Mouse (Mus musculus) stomach, embryonic 15.5 days (tissue): ENCODE results near the gene Rps6kl1. TPM values are rescaled to one million over a fixed set of nuclear protein-coding genes. Genes with fewer than 3 reads are reported as not detected.

Experiments
- ATAC-seq: fragments of 200-750 bp; cut with Nextera tagmentation; 2 replicates; pipeline ENCODE4 v1.8.0; 2017; ENCODE audit warnings: low read depth, moderate number of reproducible peaks, moderate TSS enrichment; ENCODE audit not compliant: insufficient read depth, low FRiP score
- H3K27ac ChIP-seq: fragments of 300-500 bp; sonication (generic); 2 replicates; pipeline ENCODE4 v1.5.1; 2015; ENCODE audit warnings: mild to moderate bottlenecking, inconsistent platforms
- H3K27me3 ChIP-seq: fragments of 300-500 bp; sonication (generic); replicated peaks from 2 replicates; pipeline ENCODE4 v1.6.1; 2015; ENCODE audit warnings: inconsistent platforms
- H3K36me3 ChIP-seq: fragments of 300-500 bp; sonication (generic); 2 replicates; pipeline ENCODE4 v1.6.1; 2015; ENCODE audit warnings: inconsistent platforms
- H3K4me1 ChIP-seq: fragments of 300-500 bp; sonication (generic); 2 replicates; pipeline ENCODE4 v1.6.1; 2015; ENCODE audit warnings: inconsistent platforms
- H3K4me2 ChIP-seq: fragments of 300-500 bp; sonication (generic); 2 replicates; pipeline ENCODE4 v1.6.1; 2015; ENCODE audit warnings: mild to moderate bottlenecking, inconsistent platforms
- H3K4me3 ChIP-seq: fragments of 300-500 bp; sonication (generic); replicated peaks from 2 replicates; pipeline ENCODE4 v1.5.1; 2015; ENCODE audit warnings: inconsistent platforms
- H3K9ac ChIP-seq: fragments of 300-500 bp; sonication (generic); 2 replicates; pipeline ENCODE4 v1.6.1; 2015; ENCODE audit warnings: inconsistent platforms
- H3K9me3 ChIP-seq: fragments of 300-500 bp; sonication (generic); 2 replicates; pipeline ENCODE4 v1.6.1; 2016; ENCODE audit warnings: inconsistent platforms
- WGBS: fragments of 180-500 bp; shearing (Covaris S2); methylation state at CpG from one replicate; pipeline ENCODE4 v1.1.7; 2015; 5-methylcytosine and 5-hydroxymethylcytosine counted together
- polyA plus RNA-seq: library from polyadenylated mRNA; unstranded; fragments of >200 nt; fragmentation: Nextera tagmentation; extraction: Ambion mirVana; gene quantifications from 2 replicates; pipeline ENCODE4 v1.2.1, GENCODE M21; 2015

Rps6kl1 gene
- polyA plus RNA-seq, 1 experiment from 2014 or later = 1.7 TPM

- H3K4me3 ChIP-seq = peak overlapping the region; percentile 47
- H3K36me3 ChIP-seq = 0 out of 2 replicates have a peak, but pooled peaks cover 3% of the 10 kb centered on the region
- H3K27me3 ChIP-seq = no peaks in the 10 kb centered on the region
- WGBS = 33% methylated on average over 16 of the region's 16 CpGs
- H3K27ac ChIP-seq = peak overlapping the region; percentile 73; the same call in 1 of the 2 replicates
- H3K4me2 ChIP-seq = peak overlapping the region; percentile 76
- H3K9ac ChIP-seq = peak overlapping the region; percentile 21; the same call in 1 of the 2 replicates
- H3K4me1 ChIP-seq = peaks cover 38% of the 10 kb centered on the region
- H3K9me3 ChIP-seq = no peaks in the 10 kb centered on the region
- ATAC-seq = no peak
These were observed 24.1 kb upstream of the Rps6kl1 start for GRCm38 (mm10) chr12:85175087-85175675.

GRCm38 (mm10) chr12:85174016-85174415, 23.0 kb upstream of the Rps6kl1 start:
- Histone ChIP-seq H3K4me3 (no peak overlapping the region), H3K27ac (no peak overlapping the region), H3K9me3 (no peaks in the 10 kb centered on the region), H3K4me2 (peak overlapping the region; percentile 14; the same call in 1 of the 2 replicates), H3K4me1 (peaks cover 45% of the 10 kb centered on the region), H3K36me3 (0 out of 2 replicates have a peak, but pooled peaks cover 3% of the 10 kb centered on the region), H3K27me3 (no peaks in the 10 kb centered on the region), H3K9ac (no peak overlapping the region)
- 64% methylated on average over 7 of the region's 7 CpGs for WGBS
- no peak for ATAC-seq

GRCm38 (mm10) chr12:85170948-85171307, 19.9 kb upstream of the Rps6kl1 start:
- no peak overlapping the region for H3K9ac ChIP-seq
- WGBS = 78% methylated on average over 3 of the region's 3 CpGs
- ATAC-seq = no peak
- no peaks in the 10 kb centered on the region for H3K9me3 ChIP-seq
- no peak overlapping the region for H3K27ac ChIP-seq
- peaks cover 30% of the 10 kb centered on the region for H3K4me1 ChIP-seq
- H3K4me3 ChIP-seq = no peak overlapping the region
- no peaks in the 10 kb centered on the region for H3K27me3 ChIP-seq
- no peak overlapping the region for H3K4me2 ChIP-seq
- H3K36me3 ChIP-seq = peaks cover 3% of the 10 kb centered on the region; the same call in 1 of the 2 replicates

DNA sequence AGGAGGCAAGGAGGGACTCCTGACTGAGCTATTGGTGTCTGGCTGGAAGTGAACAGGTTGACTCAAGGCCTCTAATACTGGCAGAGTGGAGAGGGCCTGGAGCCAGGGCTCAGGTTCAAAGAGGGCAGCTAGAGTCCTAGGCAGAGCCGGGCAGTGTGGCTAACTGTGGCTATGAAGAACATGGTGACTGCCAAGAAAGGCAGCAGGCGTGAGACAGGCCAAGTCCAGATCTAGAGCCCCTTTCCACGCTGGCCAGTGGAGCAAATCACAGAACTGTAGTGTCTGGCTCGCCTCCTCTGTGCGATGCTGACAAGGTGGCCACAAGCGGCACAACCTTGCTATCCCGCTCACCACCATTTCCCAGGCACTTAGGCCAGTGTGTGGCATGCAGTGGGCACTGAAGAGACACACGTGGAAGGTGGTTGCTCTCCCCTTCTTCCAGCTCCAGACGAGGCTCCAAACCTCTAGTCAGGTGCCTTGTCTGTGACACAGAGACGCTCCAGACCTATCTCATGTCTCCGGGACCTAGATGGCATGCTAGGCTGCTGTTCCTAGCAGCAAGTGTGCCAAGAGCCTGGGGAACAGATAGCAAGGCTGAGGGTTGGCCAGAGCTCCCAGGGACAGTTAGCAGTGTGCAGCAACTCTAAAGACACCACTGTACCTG, 19.4 kb upstream of the Rps6kl1 start:
- ATAC-seq = no peak

GRCm38 (mm10) chr12:85169877-85170276, 18.8 kb upstream of the Rps6kl1 start:
- ATAC-seq = no peak

More for the DNA sequence above, 19.4 kb upstream of the Rps6kl1 start:
- WGBS = 85% methylated on average over 11 of the region's 11 CpGs
- no peak overlapping the region for H3K27ac ChIP-seq
- no peak overlapping the region for H3K4me3 ChIP-seq
- peaks cover 25% of the 10 kb centered on the region for H3K4me1 ChIP-seq
- H3K27me3 ChIP-seq = no peaks in the 10 kb centered on the region
- no peaks in the 10 kb centered on the region for H3K9me3 ChIP-seq
- no peak overlapping the region for H3K9ac ChIP-seq
- H3K4me2 ChIP-seq = no peak overlapping the region
- H3K36me3 ChIP-seq = peaks cover 3% of the 10 kb centered on the region; the same call in 1 of the 2 replicates

DNA sequence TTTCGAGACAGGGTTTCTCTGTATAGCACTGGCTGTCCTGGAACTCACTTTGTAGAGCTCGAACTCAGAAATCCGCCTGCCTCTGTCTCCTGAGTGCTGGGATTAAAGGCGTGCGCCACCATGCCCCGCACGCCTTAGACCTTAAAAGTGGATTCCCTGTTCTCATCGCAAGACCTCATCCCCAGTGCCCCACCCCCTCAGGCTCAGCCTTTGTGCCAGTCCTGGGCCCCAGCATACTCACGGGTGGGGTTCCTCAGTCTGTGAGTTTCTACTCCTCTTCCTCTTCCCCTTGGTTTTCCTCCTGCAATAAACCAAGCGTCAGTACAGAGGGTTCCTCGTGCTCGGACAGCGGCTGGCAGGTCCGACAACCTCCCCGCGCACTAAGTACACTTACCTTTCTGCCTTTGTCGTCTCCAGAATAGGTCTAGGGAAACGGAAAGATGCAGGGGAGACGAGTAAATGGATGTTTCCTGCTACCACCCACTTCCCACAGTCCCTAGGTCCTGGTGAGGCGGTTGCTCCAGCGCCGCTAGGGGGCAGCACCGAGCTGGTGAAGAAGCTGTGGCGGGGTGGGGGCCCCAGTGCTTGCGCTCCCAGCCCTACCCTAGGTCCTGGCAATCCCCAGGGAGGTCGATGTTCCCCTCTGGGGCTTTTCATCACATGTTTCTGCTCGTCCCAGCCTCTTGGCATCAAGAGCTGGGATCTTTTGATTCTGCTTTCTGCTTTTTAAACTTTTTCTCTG, 18.2 kb upstream of the Rps6kl1 start:
- 31% methylated on average over 27 of the region's 27 CpGs for WGBS
- Histone ChIP-seq H3K27me3 (no peaks in the 10 kb centered on the region), H3K27ac (no peak overlapping the region), H3K9me3 (no peaks in the 10 kb centered on the region), H3K9ac (no peak overlapping the region), H3K36me3 (peaks cover 3% of the 10 kb centered on the region; the same call in 1 of the 2 replicates), H3K4me3 (peak overlapping the region; percentile 10; the same call in 1 of the 2 replicates), H3K4me2 (peak overlapping the region; percentile 29; the same call in 1 of the 2 replicates), H3K4me1 (peaks cover 17% of the 10 kb centered on the region; the same call in 1 of the 2 replicates)
- ATAC-seq = peak; percentile 57; the same call in 1 of the 2 replicates

More at GRCm38 (mm10) chr12:85169877-85170276, 18.8 kb upstream of the Rps6kl1 start:
- Histone ChIP-seq H3K9me3 (no peaks in the 10 kb centered on the region), H3K27ac (no peak overlapping the region), H3K4me1 (peaks cover 19% of the 10 kb centered on the region; the same call in 1 of the 2 replicates), H3K27me3 (no peaks in the 10 kb centered on the region), H3K4me3 (no peak overlapping the region), H3K36me3 (peaks cover 3% of the 10 kb centered on the region; the same call in 1 of the 2 replicates), H3K4me2 (0 out of 2 replicates have a peak overlapping the region, but pooled peaks have one; percentile 29), H3K9ac (no peak overlapping the region)
- WGBS = 72% methylated on average over 3 of the region's 3 CpGs

DNA sequence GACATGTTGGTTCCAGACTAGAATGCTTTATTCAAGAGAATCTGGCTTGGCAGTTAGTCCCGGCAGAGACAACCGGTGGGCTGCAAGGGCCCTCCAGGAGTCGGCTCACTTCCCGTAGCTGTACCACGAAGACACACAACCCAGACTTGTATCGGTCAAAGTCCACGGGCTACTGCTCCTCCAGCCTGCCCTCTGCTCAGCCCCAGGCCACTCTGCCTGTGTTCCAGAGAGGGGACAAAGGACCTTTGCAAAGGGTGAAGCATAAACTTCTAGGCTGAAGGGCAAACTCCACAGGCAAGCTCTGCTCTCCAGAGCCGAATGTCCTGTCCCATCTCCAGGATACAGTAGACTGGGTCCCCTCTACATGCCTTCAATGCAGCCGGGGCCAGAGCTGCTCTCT, 15.6 kb upstream of the Rps6kl1 start:
- H3K4me3 ChIP-seq = no peak overlapping the region
- no peak overlapping the region for H3K27ac ChIP-seq
- no peaks in the 10 kb centered on the region for H3K9me3 ChIP-seq
- H3K36me3 ChIP-seq = no peaks in the 10 kb centered on the region; the same call in 1 of the 2 replicates
- no peak overlapping the region for H3K9ac ChIP-seq
- no peak overlapping the region for H3K4me2 ChIP-seq
- no peak for ATAC-seq
- peaks cover 8% of the 10 kb centered on the region; the same call in 1 of the 2 replicates for H3K4me1 ChIP-seq
- no peaks in the 10 kb centered on the region for H3K27me3 ChIP-seq
- WGBS = 86% methylated on average over 9 of the region's 9 CpGs

DNA sequence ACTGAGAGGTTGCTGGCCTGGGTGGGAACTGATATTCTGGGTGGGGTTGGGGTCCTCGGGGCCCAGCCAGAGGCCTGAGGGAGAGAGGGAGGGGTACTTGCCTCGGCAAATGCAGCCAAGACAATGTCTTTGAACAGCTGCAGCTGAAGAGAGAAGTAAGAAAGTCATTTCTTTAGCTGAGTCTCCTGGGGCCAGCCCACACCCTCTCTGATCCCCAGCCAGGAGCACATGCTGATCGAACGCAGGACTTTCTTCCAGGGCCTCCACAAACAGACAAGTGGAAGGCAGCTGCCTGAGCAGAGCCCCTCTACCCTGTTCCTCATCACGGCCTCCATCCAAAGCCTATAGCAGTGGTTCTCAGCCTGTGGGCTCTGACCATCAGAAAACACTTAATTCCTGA, 13.9 kb upstream of the Rps6kl1 start:
- Histone ChIP-seq H3K4me1 (peaks cover 7% of the 10 kb centered on the region; the same call in 1 of the 2 replicates), H3K4me3 (no peak overlapping the region), H3K36me3 (no peaks in the 10 kb centered on the region; the same call in 1 of the 2 replicates), H3K27me3 (no peaks in the 10 kb centered on the region), H3K27ac (no peak overlapping the region), H3K9me3 (no peaks in the 10 kb centered on the region), H3K9ac (no peak overlapping the region), H3K4me2 (no peak overlapping the region)
- WGBS = 73% methylated on average over 5 of the region's 5 CpGs
- no peak for ATAC-seq

GRCm38 (mm10) chr12:85159592-85159991, 8.5 kb upstream of the Rps6kl1 start:
- H3K4me3 ChIP-seq = no peak overlapping the region
- WGBS = 64% methylated on average over 5 of the region's 5 CpGs
- no peak; the same call in 1 of the 2 replicates for ATAC-seq

DNA sequence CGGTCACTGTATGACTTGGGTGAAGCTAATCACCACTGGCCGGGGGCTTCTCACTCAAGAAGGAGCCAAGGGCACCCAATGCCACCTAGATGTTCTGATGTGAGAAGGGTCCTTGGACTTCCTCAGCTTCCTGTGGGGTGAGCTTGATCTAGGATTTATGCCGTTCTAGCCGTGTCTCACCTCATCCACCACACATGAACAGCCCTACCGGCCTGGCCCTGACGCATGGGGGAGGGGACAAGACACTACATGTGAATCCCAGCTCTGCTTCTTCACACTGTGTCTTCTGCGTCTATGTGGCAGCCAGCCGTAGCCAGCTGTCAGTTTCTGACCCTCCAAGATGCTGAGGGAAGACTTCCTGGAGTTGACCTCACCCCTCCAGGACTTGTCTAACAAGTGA, 7.7 kb upstream of the Rps6kl1 start:
- H3K9ac ChIP-seq = no peak overlapping the region
- no peaks in the 10 kb centered on the region for H3K36me3 ChIP-seq
- H3K4me1 ChIP-seq = peaks cover 4% of the 10 kb centered on the region; the same call in 1 of the 2 replicates
- ATAC-seq = no peak
- H3K9me3 ChIP-seq = no peaks in the 10 kb centered on the region
- H3K4me2 ChIP-seq = no peak overlapping the region
- 91% methylated on average over 8 of the region's 8 CpGs for WGBS
- no peak overlapping the region for H3K4me3 ChIP-seq
- no peak overlapping the region for H3K27ac ChIP-seq
- H3K27me3 ChIP-seq = no peaks in the 10 kb centered on the region

More at GRCm38 (mm10) chr12:85159592-85159991, 8.5 kb upstream of the Rps6kl1 start:
- H3K4me2 ChIP-seq = no peak overlapping the region
- H3K4me1 ChIP-seq = peaks cover 4% of the 10 kb centered on the region; the same call in 1 of the 2 replicates
- no peaks in the 10 kb centered on the region for H3K9me3 ChIP-seq
- H3K27ac ChIP-seq = no peak overlapping the region
- H3K9ac ChIP-seq = no peak overlapping the region
- no peaks in the 10 kb centered on the region for H3K36me3 ChIP-seq
- no peaks in the 10 kb centered on the region for H3K27me3 ChIP-seq

GRCm38 (mm10) chr12:85157797-85158460, 6.9 kb upstream of the Rps6kl1 start:
- no peak for ATAC-seq
- Histone ChIP-seq H3K36me3 (no peaks in the 10 kb centered on the region), H3K4me2 (no peak overlapping the region), H3K4me3 (no peak overlapping the region), H3K9ac (no peak overlapping the region), H3K4me1 (peaks cover 4% of the 10 kb centered on the region; the same call in 1 of the 2 replicates), H3K9me3 (no peaks in the 10 kb centered on the region), H3K27ac (no peak overlapping the region), H3K27me3 (no peaks in the 10 kb centered on the region)
- 85% methylated on average over 14 of the region's 14 CpGs for WGBS
